Mouse (Mus musculus) hindbrain, embryonic 13.5 days (tissue): ENCODE data around the gene Ankrd12. TPM values are rescaled to one million over a fixed set of nuclear protein-coding genes. Genes with fewer than 3 reads are reported as not detected.
A peak's percentile ranks its signal among the peaks of the same experiment; 100 is the strongest.
"Not testable (repeated sequence)": the region's sequence is repeated elsewhere in the genome, so short reads cannot be mapped to it uniquely, and the experiment has no call there.

Source experiments
- ATAC-seq: fragments of 200-750 bp; cut with Nextera tagmentation; 2 replicates; pipeline ENCODE4 v1.8.0; 2017; ENCODE audit warnings: moderate TSS enrichment; ENCODE audit not compliant: low FRiP score
- H3K27ac ChIP-seq: fragments of 300-500 bp; sonication (generic); 2 replicates; pipeline ENCODE4 v1.5.1; 2015; ENCODE audit warnings: inconsistent platforms, mild to moderate bottlenecking, moderate library complexity
- H3K27me3 ChIP-seq: fragments of 300-500 bp; sonication (generic); 2 replicates; pipeline ENCODE4 v1.6.1; 2015; ENCODE audit warnings: mild to moderate bottlenecking, inconsistent platforms
- H3K36me3 ChIP-seq: fragments of 300-500 bp; sonication (generic); 2 replicates; pipeline ENCODE4 v1.6.1; 2015; ENCODE audit warnings: mild to moderate bottlenecking, inconsistent platforms
- H3K4me1 ChIP-seq: fragments of 300-500 bp; sonication (generic); replicated peaks from 2 replicates; pipeline ENCODE4 v1.6.1; 2015; ENCODE audit warnings: inconsistent platforms
- H3K4me2 ChIP-seq: fragments of 300-500 bp; sonication (generic); 2 replicates; pipeline ENCODE4 v1.6.1; 2015; ENCODE audit warnings: inconsistent platforms, mild to moderate bottlenecking, moderate library complexity
- H3K4me3 ChIP-seq: fragments of 300-500 bp; sonication (generic); 2 replicates; pipeline ENCODE4 v1.5.1; 2015; ENCODE audit warnings: mild to moderate bottlenecking, inconsistent platforms
- H3K9ac ChIP-seq: fragments of 300-500 bp; sonication (generic); 2 replicates; pipeline ENCODE4 v1.6.1; 2015; ENCODE audit warnings: mild to moderate bottlenecking, inconsistent platforms
- H3K9me3 ChIP-seq: fragments of 300-500 bp; sonication (generic); 2 replicates; pipeline ENCODE4 v1.6.1; 2016; ENCODE audit warnings: inconsistent platforms
- WGBS: fragments of 180-500 bp; shearing (Covaris S2); methylation state at CpG from one replicate; pipeline ENCODE4 v1.1.7; 2015; 5-methylcytosine and 5-hydroxymethylcytosine counted together
- polyA plus RNA-seq: library from polyadenylated mRNA; unstranded; fragments of >200 nt; fragmentation: Nextera tagmentation; extraction: Ambion mirVana; gene quantifications from 2 replicates; pipeline ENCODE4 v1.2.1, GENCODE M21; 2015

Gene Ankrd12
- polyA plus RNA-seq, 1 experiment from 2014 or later = 148 TPM

DNA sequence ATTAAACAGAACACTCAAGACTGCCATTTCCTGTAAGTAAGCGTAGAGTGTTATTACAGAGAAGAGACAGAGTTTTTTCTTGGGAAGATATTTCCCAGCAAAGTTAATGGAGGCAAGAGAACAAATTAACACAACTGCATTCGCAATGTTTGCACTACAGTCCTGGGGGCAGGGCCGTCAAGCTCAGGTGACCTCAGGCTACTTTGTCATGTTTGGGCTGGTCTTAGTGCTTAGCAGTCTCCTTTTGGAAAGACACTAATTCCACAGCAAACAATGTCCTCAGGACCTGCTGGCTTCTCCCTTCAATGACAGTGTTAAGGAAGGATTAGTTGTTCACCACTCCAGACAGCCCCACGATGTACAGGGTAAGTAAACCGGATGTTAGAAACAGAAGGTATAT is 35.9 kb downstream of the Ankrd12 start:
- H3K9ac ChIP-seq = no peak overlapping the region
- no peak overlapping the region for H3K4me2 ChIP-seq
- peaks cover 37% of the 10 kb centered on the region for H3K36me3 ChIP-seq
- no peaks in the 10 kb centered on the region for H3K4me1 ChIP-seq
- 93% methylated on average over 5 of the region's 5 CpGs for WGBS
- ATAC-seq = no peak
- no peak overlapping the region for H3K4me3 ChIP-seq
- no peaks in the 10 kb centered on the region for H3K9me3 ChIP-seq
- H3K27ac ChIP-seq = no peak overlapping the region
- H3K27me3 ChIP-seq = no peaks in the 10 kb centered on the region

- no peak overlapping the region for H3K9ac ChIP-seq
- H3K4me1 ChIP-seq = no peaks in the 10 kb centered on the region
- H3K36me3 ChIP-seq = peaks cover 46% of the 10 kb centered on the region
- H3K4me3 ChIP-seq = no peak overlapping the region
- WGBS = 94% methylated on average over 5 of the region's 5 CpGs
- H3K27ac ChIP-seq = no peak overlapping the region
- no peaks in the 10 kb centered on the region for H3K9me3 ChIP-seq
- ATAC-seq = no peak
- no peaks in the 10 kb centered on the region for H3K27me3 ChIP-seq
- no peak overlapping the region for H3K4me2 ChIP-seq
Measured at GRCm38 (mm10) chr17:66033239-66033638, 43.6 kb downstream of the Ankrd12 start.

- Histone ChIP-seq H3K4me3 (no peak overlapping the region), H3K27ac (no peak overlapping the region), H3K36me3 (peaks cover 51% of the 10 kb centered on the region), H3K9me3 (no peaks in the 10 kb centered on the region), H3K9ac (no peak overlapping the region), H3K4me1 (no peaks in the 10 kb centered on the region), H3K27me3 (no peaks in the 10 kb centered on the region), H3K4me2 (no peak overlapping the region)
- 92% methylated on average over 5 of the region's 5 CpGs for WGBS
- ATAC-seq = no peak
Measured at GRCm38 (mm10) chr17:66031991-66032390, 44.9 kb downstream of the Ankrd12 start.

DNA sequence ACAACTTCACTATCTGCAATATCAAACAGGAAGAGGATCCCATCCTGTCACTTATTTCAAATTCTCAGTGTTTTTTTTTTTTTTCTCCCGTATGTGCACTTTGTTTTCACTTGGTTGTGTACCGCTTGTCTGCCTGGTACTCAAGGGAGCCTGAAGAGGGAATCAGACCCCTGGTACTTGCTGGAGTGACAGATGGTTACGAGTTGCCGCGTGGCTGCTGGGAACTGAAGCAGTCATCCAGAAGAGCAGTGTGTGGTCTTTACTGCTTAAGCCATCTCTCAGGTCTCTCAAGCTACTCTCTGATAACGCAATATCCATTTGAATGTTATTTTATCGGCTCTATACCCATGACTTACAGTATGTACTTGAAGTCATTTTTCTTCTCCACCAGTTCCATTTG is 52.7 kb downstream of the Ankrd12 start:
- H3K36me3 ChIP-seq = peaks cover 63% of the 10 kb centered on the region
- H3K27me3 ChIP-seq = no peaks in the 10 kb centered on the region
- no peak overlapping the region for H3K27ac ChIP-seq
- ATAC-seq = no peak
- no peak overlapping the region for H3K9ac ChIP-seq
- no peak overlapping the region for H3K4me3 ChIP-seq
- WGBS = 91% methylated on average over 7 of the region's 7 CpGs
- no peak overlapping the region for H3K4me2 ChIP-seq
- H3K9me3 ChIP-seq = no peaks in the 10 kb centered on the region
- no peaks in the 10 kb centered on the region for H3K4me1 ChIP-seq

GRCm38 (mm10) chr17:66011790-66012189 is 65.1 kb downstream of the Ankrd12 start:
- Histone ChIP-seq H3K4me1 (no peaks in the 10 kb centered on the region), H3K27ac (no peak overlapping the region), H3K36me3 (peaks cover 22% of the 10 kb centered on the region), H3K9ac (no peak overlapping the region), H3K9me3 (no peaks in the 10 kb centered on the region), H3K4me2 (no peak overlapping the region), H3K27me3 (no peaks in the 10 kb centered on the region), H3K4me3 (no peak overlapping the region)
- ATAC-seq = no peak
- 77% methylated on average over 2 of the region's 2 CpGs for whole genome bisulfite sequencing

GRCm38 (mm10) chr17:66007892-66008291 is 69.0 kb downstream of the Ankrd12 start:
- no peak overlapping the region for H3K9ac ChIP-seq
- no peak for ATAC-seq
- no peak overlapping the region for H3K4me3 ChIP-seq
- H3K27ac ChIP-seq = no peak overlapping the region
- WGBS = 75% methylated on average over 5 of the region's 5 CpGs
- H3K36me3 ChIP-seq = peaks cover 34% of the 10 kb centered on the region
- H3K9me3 ChIP-seq = no peaks in the 10 kb centered on the region
- no peak overlapping the region for H3K4me2 ChIP-seq
- no peaks in the 10 kb centered on the region for H3K27me3 ChIP-seq
- no peaks in the 10 kb centered on the region for H3K4me1 ChIP-seq

GRCm38 (mm10) chr17:66007473-66007872 is 69.4 kb downstream of the Ankrd12 start:
- no peak overlapping the region for H3K9ac ChIP-seq
- no peak overlapping the region for H3K4me3 ChIP-seq
- H3K27me3 ChIP-seq = no peaks in the 10 kb centered on the region
- no peak overlapping the region for H3K27ac ChIP-seq
- 86% methylated on average over 2 of the region's 2 CpGs for WGBS
- H3K9me3 ChIP-seq = no peaks in the 10 kb centered on the region
- peaks cover 34% of the 10 kb centered on the region for H3K36me3 ChIP-seq
- no peak for ATAC-seq
- H3K4me1 ChIP-seq = no peaks in the 10 kb centered on the region
- H3K4me2 ChIP-seq = no peak overlapping the region

GRCm38 (mm10) chr17:65988151-65988820 is 88.6 kb downstream of the Ankrd12 start:
- Histone ChIP-seq H3K27me3 (no peaks in the 10 kb centered on the region), H3K9ac (no peak overlapping the region), H3K9me3 (no peaks in the 10 kb centered on the region), H3K4me3 (no peak overlapping the region), H3K27ac (no peak overlapping the region), H3K4me2 (no peak overlapping the region), H3K36me3 (peaks cover 34% of the 10 kb centered on the region), H3K4me1 (no peaks in the 10 kb centered on the region)
- 87% methylated on average over 3 of the region's 3 CpGs for WGBS
- no peak for ATAC-seq

- peaks cover 54% of the 10 kb centered on the region for H3K36me3 ChIP-seq
- not testable (repeated sequence) for ATAC-seq, H3K9ac ChIP-seq, H3K4me2 ChIP-seq, H3K4me1 ChIP-seq, H3K27me3 ChIP-seq, H3K9me3 ChIP-seq, H3K4me3 ChIP-seq, H3K27ac ChIP-seq
Measured at GRCm38 (mm10) chr17:65976720-65977119, 100.2 kb downstream of the Ankrd12 start.

DNA sequence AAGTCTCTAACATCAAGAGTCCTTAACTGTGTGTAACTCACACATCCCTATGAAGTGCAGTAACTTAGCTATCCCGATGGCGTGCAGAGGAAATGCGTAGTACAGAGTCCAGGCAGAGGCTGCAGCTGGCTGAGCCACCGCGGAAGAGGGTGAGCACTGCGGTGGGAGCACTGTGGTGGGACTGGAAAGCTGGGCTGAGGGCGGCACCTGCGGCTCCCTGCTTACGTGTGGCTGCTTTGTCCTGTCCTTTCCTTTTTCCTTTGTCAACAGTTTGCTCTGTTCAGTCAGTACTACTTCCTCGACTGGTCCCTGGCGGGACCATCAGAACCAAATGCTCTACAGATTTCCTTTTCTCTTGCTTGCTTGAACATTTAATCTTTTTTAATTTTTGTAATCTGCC is 109.1 kb downstream of the Ankrd12 start:
- ATAC-seq = no peak
- no peak overlapping the region for H3K4me2 ChIP-seq
- WGBS = 66% methylated on average over 11 of the region's 11 CpGs

DNA sequence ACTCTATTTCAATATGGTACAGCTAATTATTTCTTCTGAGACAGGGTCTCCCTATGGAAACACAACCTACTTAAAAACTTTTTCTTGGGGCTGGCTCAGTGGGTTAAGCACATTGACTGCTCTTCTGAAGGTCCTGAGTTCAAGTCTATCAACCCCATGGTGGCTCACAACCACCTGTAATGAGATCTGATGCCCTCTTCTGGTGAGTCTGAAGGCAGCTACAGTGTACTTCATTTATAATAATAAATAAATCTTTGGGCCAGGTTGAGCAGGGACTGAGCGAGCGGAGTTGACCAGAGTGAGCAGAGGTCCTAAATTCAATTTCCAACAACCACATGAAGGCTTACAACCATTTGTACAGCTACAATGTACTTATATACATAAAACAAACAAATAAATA is 114.6 kb downstream of the Ankrd12 start:
- no peak overlapping the region for H3K27ac ChIP-seq
- no peak overlapping the region for H3K9ac ChIP-seq
- 95% methylated on average over 2 of the region's 2 CpGs for WGBS
- no peaks in the 10 kb centered on the region for H3K9me3 ChIP-seq
- no peaks in the 10 kb centered on the region for H3K4me1 ChIP-seq
- ATAC-seq = no peak
- no peaks in the 10 kb centered on the region for H3K27me3 ChIP-seq
- no peak overlapping the region for H3K4me2 ChIP-seq
- H3K36me3 ChIP-seq = peaks cover 3% of the 10 kb centered on the region; the same call in 1 of the 2 replicates
- no peak overlapping the region for H3K4me3 ChIP-seq

More for the DNA sequence above, 109.1 kb downstream of the Ankrd12 start:
- Histone ChIP-seq H3K27me3 (no peaks in the 10 kb centered on the region), H3K9ac (no peak overlapping the region), H3K9me3 (no peaks in the 10 kb centered on the region), H3K4me1 (no peaks in the 10 kb centered on the region), H3K27ac (no peak overlapping the region), H3K4me3 (no peak overlapping the region), H3K36me3 (peaks cover 22% of the 10 kb centered on the region)

DNA sequence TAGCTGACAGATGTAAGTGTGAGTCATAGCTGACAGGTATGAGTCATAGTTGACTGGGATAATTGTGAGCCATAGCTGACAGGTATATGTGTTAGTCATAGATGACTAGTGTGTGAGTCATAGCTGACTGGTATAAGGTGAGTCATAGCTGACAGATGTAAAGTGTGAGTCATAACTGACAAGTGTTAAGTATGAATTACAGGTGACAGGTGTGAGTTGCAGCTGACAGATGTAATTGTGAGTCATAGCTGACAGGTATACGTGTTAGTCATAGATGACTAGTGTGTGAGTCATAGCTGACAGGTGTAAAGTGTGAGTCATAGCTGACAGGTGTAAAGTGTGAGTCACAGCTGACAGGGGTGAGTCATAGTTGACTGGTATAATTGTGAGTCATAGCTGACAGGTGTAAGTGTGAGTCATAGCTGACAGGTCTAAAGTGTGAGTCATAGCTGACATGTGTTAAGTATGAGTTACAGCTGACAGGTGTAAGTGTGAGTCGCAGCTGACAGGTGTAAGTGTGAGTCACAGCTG is 115.2 kb downstream of the Ankrd12 start:
- Histone ChIP-seq H3K9ac (no peak overlapping the region), H3K4me1 (no peaks in the 10 kb centered on the region), H3K27ac (no peak overlapping the region), H3K36me3 (no peaks in the 10 kb centered on the region), H3K4me2 (no peak overlapping the region), H3K9me3 (no peaks in the 10 kb centered on the region), H3K27me3 (no peaks in the 10 kb centered on the region), H3K4me3 (no peak overlapping the region)
- peak; percentile 46; the same call in 1 of the 2 replicates for ATAC-seq
- WGBS = 90% methylated on average over 2 of the region's 2 CpGs

DNA sequence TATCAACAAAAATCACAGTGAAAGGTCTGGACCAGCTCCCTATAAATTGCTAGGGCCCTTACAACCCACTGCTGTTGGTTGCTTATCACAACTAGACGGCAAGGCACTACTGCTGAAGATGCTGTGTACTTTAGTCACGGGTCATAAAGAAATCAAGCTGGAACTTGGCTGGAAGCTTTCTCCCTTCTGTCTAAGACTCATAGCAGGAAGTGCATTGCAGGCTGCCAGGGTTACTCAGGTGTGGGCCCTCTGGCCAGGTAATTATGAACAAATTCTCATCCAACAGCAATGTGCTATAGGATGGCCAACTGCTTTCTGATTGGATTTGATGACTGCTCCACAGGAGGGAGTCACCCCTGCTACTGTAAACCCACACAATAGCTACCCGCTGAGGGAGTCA is 117.9 kb downstream of the Ankrd12 start:
- Histone ChIP-seq H3K4me2 (no peak overlapping the region), H3K9ac (no peak overlapping the region), H3K27me3 (no peaks in the 10 kb centered on the region), H3K9me3 (no peaks in the 10 kb centered on the region), H3K4me3 (no peak overlapping the region), H3K27ac (no peak overlapping the region), H3K4me1 (no peaks in the 10 kb centered on the region), H3K36me3 (no peaks in the 10 kb centered on the region)
- 85% methylated on average over 3 of the region's 3 CpGs for WGBS
- ATAC-seq = no peak
